Mouse (Mus musculus) lung, postnatal 10 days (tissue): Measurements from ENCODE around the gene Slitrk6.

ENCODE experiments used
- DNase-seq: peaks from one replicate; pipeline ENCODE4 v3.0.0; 2021

The Slitrk6 gene

DNA sequence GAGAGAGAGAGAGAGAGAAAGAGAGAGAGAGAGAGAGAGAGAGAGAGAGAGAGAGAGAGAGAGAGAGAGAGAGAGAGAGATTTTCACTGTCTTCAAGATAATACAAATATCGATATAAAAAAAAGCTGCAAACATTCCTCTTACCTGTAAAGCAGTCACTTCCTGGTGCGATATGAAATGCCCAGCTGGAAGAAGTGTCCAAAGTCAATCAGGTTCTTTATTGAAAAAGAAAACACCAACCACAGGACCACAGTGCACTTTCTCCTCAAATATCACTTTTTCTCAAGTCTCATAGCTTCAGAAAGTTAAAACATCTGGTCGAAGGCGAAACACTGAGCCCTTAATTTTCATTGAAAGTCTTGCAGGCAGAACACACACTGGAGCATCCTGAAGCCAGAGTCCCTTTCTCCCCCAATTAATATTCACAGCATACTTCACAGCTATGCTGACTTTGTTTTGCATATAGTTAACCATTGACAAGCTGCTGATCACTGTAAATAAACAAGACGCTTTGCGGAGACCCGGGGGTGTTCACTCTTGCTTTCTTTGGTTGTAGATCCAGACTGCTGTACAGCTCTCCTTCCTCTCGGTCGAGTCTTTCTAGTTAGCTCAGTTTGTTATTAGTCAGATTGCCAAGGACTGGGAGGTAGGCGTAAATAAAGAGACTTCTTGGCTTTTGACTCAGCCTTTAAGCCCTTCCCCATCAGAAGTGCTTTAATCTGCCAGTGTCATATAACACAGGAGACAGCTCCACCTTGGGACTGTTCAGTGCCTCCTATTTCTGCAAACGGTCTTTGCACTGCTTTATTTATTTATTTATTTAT lies at the start of gene Slitrk6:
TSS of gene Slitrk6 (minus strand) at position 666 of the 824 bp plus-strand sequence.
- DNase-seq: peak; percentile 40

DNA sequence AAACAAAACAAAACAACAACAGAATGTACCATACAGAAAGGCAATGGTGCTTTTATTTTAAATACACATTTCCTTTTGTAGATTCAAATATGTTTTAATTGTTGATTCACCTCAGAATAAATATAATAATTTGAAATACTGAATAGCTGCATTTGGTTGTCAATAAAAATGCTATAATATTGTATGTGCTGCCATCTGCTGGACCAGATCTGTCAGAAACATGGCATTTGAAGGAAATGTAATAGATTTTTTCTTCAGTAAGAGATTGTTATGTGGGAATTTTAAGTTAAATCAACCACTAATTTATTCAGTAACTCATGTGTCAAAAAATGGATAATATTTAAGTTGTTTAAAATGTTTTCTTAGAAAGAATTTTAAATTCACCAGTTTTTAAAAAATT lies 22.6 kb upstream of the Slitrk6 start:
- DNase-seq: no peak

DNA sequence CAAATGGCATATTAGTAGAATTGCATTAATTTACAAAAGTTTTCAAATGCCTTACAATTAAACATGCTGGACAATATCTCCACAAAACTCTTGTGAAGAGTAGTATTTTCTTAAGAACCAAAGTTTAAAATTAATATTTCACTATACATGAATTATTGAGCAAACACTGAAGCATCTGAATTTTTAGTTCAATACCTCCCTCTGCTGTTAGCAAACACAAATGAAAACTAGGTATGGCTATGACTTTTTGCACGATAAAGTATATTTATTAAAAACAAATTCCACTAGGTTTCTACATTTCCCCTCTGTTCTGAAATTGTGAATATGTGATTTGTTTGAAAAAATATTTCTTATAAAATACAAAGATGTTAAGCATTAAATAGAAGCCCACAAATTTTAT lies 15.7 kb upstream of the Slitrk6 start:
- no peak for DNase-seq

DNA sequence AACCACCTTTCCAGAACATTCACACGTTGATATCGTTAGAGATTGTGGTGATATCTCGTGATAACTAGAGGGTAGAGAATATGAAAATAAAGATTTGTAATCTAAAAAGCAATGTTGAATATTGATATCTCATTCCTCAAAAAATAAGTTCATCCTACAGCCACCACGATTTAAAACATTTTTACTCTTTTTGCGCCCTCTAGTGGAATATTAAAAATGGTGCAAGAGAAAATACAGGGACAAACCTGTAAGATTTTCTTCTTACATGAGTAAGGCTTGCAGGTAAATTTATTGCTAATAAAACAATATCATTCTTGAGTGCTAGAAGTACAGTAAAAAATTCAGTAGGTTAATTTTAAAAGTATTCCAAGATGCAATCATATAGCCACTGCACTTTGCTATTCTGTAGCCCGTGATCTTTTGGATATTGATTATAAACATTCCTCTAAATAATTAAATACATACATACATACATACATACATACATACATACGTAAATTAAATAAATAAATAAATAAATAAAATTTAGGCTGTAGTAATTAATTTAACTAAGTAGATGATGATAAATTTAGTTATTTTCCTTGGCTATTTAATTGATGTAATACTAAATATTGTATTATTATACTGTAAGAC lies 7.8 kb upstream of the Slitrk6 start:
- DNase-seq: no peak

DNA sequence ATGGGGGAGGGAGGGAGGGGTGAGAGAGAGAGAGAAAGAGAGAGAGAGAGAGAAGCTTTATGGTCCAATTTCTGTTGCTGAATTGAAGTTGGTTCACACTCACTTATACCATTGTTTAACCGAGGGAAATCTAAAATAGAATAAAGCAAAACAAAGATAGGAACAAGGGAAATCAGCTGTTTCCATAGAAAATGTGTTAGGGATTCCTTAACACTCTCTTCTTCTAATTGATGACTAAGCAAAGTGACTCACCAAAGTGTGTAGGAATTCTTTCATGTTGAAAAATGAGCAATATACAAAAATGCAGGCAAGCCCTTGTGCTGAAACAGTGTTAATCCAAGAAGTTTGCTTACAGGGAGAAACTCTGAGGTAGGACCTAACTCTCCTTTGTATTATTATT lies 6.0 kb upstream of the Slitrk6 start:
- DNase-seq: no peak

DNA sequence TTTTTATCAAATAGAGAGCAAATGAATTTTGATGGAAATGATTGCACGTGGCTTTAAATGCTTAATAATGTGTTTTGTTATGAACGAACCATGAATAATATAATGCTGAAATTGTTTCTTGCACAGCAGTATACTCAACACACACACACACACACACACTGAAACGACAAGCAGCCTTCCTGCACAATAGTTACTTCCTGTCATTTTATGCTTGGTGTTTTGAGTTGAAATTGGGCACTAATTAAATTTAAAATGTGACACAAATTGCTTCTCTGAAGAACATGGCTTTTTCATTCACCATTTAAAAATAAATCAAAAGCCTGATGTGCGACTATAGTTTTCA lies 330 bp upstream of the Slitrk6 start:
- no peak for DNase-seq

DNA sequence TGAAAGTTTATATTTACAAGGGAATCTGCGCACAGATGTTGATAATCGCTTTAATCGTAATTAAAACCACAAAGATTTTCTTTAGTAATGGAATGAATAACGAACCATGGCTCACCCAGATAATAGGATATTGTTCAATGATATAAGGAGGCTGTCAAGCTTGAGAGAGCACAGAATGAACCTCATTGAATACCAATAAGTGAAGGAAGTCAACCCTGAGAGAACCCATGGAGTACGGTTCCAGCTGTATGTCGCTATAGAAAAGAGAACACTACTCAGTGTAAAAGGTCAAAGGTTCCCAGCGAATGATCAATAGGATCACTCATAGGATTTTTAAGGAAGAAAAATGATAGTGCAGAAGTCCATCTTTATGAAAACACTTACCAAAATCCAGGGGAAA lies 15.1 kb downstream of the Slitrk6 start:
- DNase-seq: no peak

DNA sequence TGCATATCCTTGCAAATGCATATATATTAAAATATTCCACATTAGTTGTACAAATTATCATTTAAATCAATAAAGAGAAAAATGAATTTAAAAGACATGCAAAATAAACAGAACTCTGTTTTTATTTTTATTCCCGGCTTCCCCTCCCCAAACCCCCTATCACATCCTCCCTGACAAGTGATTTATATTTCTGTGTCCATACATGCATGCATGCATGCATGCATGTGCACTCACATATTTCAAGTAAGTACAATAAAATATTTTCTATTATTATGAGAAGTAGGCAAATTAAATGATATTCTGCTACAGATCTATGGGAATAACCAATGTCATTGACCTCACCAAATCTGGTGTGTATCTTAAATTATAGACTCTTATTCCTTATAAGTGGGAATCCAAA lies 15.6 kb downstream of the Slitrk6 start:
- no peak for DNase-seq

DNA sequence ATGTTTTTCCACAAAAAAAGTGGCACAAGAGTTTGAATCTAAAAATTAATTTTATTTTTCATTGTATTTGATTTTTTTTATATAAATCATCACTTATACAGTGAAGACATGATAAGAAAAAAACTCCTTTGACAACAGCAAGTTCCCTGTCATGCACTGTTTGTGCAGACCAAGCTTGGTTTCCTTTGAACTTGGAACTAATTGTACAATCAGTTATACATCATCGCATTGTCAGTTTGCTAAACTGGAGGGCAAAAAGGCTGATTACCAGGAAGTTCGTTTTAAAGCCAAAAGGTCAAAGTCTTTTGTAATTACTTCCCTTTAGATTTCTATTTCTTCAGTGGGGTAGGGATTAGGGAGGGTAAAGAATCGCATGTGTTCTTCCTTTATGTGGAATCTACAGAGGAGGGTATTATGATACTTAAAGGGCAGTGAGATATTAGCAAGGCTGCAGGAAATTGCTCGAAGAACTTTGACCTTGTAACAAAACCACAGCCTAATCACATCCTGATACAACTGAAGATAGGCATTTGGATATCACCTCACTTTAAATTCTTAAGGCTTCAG lies 26.5 kb downstream of the Slitrk6 start:
- no peak for DNase-seq

DNA sequence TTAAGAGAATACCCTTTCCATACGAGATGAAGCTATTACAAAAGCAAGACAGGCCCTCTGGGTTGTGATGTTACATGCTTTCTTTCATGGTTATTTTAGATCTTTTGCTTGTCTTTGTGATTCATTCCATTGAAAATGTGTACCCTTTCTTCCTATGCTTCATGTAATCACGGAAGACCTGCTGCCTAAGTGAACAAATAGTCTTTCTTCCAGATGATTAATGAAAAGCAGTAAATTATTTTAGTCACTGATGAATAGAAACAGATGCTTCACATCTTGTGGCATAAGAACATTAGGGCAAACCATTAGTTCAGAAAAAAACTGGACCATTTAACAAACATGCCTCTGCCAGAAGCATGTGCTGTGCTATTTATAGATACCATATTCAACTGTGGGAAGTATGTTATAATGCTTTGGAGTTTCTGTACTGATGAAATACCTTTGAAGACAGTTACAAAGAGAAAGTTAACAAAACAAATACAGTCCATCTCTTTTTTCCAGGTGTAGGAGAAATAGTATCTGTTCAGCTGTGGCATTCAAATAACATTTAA lies 30.8 kb downstream of the Slitrk6 start:
- DNase-seq: no peak
